Mouse (Mus musculus): ENCODE results near the gene Srsf11.

Srsf11 gene

GRCm38 (mm10) chr3:158036329-158036988 lies at the start of gene Srsf11, which contains the start of gene Lrrc40:
Gene Srsf11, minus strand, starts transcription at chr3:158036639.
Gene Lrrc40, plus strand, starts transcription at chr3:158036662.
- peak; percentile 96 to 97 for DNase-seq

GRCm38 (mm10) chr3:158077828-158078227 lies 41.4 kb upstream of the Srsf11 start:
- no peak for DNase-seq

- no peak for DNase-seq
Measured at GRCm38 (mm10) chr3:158077380-158077772, 40.9 kb upstream of the Srsf11 start.

GRCm38 (mm10) chr3:158076685-158077379 lies 40.4 kb upstream of the Srsf11 start:
- DNase-seq, result peak in 1 of 2 experiments; percentile 9

- DNase-seq, result no peak
Measured at GRCm38 (mm10) chr3:158075004-158075403, 38.6 kb upstream of the Srsf11 start.

GRCm38 (mm10) chr3:158068613-158069263 lies 32.3 kb upstream of the Srsf11 start:
- DNase-seq, result no peak

GRCm38 (mm10) chr3:158067916-158068315 lies 31.5 kb upstream of the Srsf11 start:
- DNase-seq, result no peak

GRCm38 (mm10) chr3:158065256-158065655 lies 28.8 kb upstream of the Srsf11 start:
- no peak for DNase-seq

- no peak for DNase-seq
Measured at GRCm38 (mm10) chr3:158061811-158062523, 25.5 kb upstream of the Srsf11 start.

GRCm38 (mm10) chr3:158060621-158061291 lies 24.3 kb upstream of the Srsf11 start:
- DNase-seq, result no peak

GRCm38 (mm10) chr3:158049508-158049907 lies 13.1 kb upstream of the Srsf11 start:
- no peak for DNase-seq

GRCm38 (mm10) chr3:158040755-158041154 lies 4.3 kb upstream of the Srsf11 start:
- no peak for DNase-seq

GRCm38 (mm10) chr3:158038106-158038505 lies 1.7 kb upstream of the Srsf11 start:
- no peak for DNase-seq

GRCm38 (mm10) chr3:158035866-158036265 lies 573 bp downstream of the Srsf11 start:
- DNase-seq, result peak in 1 of 2 experiments; percentile 31

- DNase-seq, result no peak
Measured at GRCm38 (mm10) chr3:158032106-158032505, 4.3 kb downstream of the Srsf11 start.

- DNase-seq, result peak; percentile 93 to 95
Measured at GRCm38 (mm10) chr3:158031371-158031925, 5.0 kb downstream of the Srsf11 start.

GRCm38 (mm10) chr3:158009762-158010320 lies 26.6 kb downstream of the Srsf11 start:
- no peak for DNase-seq

GRCm38 (mm10) chr3:158008647-158009046 lies 27.8 kb downstream of the Srsf11 start:
- no peak for DNase-seq

GRCm38 (mm10) chr3:157998742-157999369 lies 37.6 kb downstream of the Srsf11 start:
- DNase-seq, result no peak

GRCm38 (mm10) chr3:157995726-157996125 lies 40.7 kb downstream of the Srsf11 start:
- DNase-seq, result no peak

- DNase-seq, result no peak
Measured at GRCm38 (mm10) chr3:157993322-157993721, 43.1 kb downstream of the Srsf11 start.
